Mouse (Mus musculus): Measurements from ENCODE around the gene Cd209f. TPM values are rescaled to one million over a fixed set of nuclear protein-coding genes. Genes with fewer than 3 reads are reported as not detected.

Cd209f gene
- polyA plus RNA-seq (2014; fragmentation: Illumina TruSeq; extraction: RNeasy Lipid Tissue Mini Kit (QIAGEN cat#74804); ENCODE audit: low read depth, low replicate concordance), result 2.3 TPM

DNA sequence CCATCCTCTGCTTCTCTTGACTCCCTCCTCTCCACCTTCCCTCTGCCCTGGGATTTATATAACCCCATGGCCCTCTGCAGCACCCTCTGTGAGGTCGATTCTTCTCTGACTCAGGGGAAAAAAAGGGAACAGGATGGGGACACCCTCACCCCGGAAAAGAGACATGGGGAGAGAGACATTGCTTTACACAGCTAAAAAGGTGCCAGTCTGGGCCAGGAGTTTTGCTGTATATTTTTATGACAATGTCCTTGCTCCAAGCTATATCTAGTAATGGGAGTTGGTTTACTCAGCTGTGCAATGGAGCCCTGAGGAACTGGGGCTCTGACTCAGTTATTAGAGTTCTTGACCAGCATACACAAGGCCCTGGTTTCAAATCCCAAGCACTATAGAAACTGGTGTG, at the start of gene Cd209f:
Cd209f (minus strand) TSS at position 101 of the 400 bp plus-strand sequence.

DNA sequence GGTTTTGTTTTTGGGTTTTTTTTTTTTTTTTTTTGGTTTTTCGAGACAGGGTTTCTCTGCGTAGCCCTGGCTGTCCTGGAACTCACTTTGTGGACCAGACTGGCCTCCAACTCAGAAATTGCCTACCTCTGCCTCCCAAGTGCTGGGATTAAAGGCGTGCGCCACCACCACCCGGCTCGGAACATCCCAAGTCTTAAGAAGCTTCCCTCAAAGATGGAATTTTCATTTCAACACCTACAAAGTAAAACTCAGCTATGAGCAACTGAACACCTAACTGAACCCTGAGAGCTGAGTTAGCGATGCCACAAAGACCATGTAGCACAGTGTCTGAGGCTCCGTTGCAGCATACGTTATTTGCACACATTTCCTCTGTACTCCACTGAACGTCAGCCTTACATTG, 28.2 kb upstream of the Cd209f start, which contains the start of gene Cd209g:
Cd209g (plus strand) TSS at position 301 of the 400 bp plus-strand sequence.

Other genes starting within 250 kb of the Cd209f start
- not detected for gene Cd209d, start 227.3 kb downstream of the Cd209f start, polyA plus RNA-seq (2014; fragmentation: Illumina TruSeq; extraction: RNeasy Lipid Tissue Mini Kit (QIAGEN cat#74804); ENCODE audit: low read depth, low replicate concordance)
- gene Cd209b, start 179.0 kb downstream of the Cd209f start, polyA plus RNA-seq (2014; fragmentation: Illumina TruSeq; extraction: RNeasy Lipid Tissue Mini Kit (QIAGEN cat#74804); ENCODE audit: low read depth, low replicate concordance), result 0.52 TPM
- gene Cd209c, start 151.1 kb downstream of the Cd209f start, polyA plus RNA-seq (2014; fragmentation: Illumina TruSeq; extraction: RNeasy Lipid Tissue Mini Kit (QIAGEN cat#74804); ENCODE audit: low read depth, low replicate concordance), result 0.29 TPM
- 0.42 TPM for gene Cd209g, start 28.3 kb upstream of the Cd209f start, polyA plus RNA-seq (2014; fragmentation: Illumina TruSeq; extraction: RNeasy Lipid Tissue Mini Kit (QIAGEN cat#74804); ENCODE audit: low read depth, low replicate concordance)
- gene Evi5l, start 60.7 kb upstream of the Cd209f start, polyA plus RNA-seq (2014; fragmentation: Illumina TruSeq; extraction: RNeasy Lipid Tissue Mini Kit (QIAGEN cat#74804); ENCODE audit: low read depth, low replicate concordance), result 14.8 TPM
- not detected for gene Prr36, start 111.6 kb upstream of the Cd209f start, polyA plus RNA-seq (2014; fragmentation: Illumina TruSeq; extraction: RNeasy Lipid Tissue Mini Kit (QIAGEN cat#74804); ENCODE audit: low read depth, low replicate concordance)
- gene Lrrc8e, start 121.0 kb upstream of the Cd209f start, polyA plus RNA-seq (2014; fragmentation: Illumina TruSeq; extraction: RNeasy Lipid Tissue Mini Kit (QIAGEN cat#74804); ENCODE audit: low read depth, low replicate concordance), result not detected
- gene Map2k7, start 132.9 kb upstream of the Cd209f start, polyA plus RNA-seq (2014; fragmentation: Illumina TruSeq; extraction: RNeasy Lipid Tissue Mini Kit (QIAGEN cat#74804); ENCODE audit: low read depth, low replicate concordance), result 50.7 TPM
- not detected for gene Gm49320, start 133.0 kb upstream of the Cd209f start, polyA plus RNA-seq (2014; fragmentation: Illumina TruSeq; extraction: RNeasy Lipid Tissue Mini Kit (QIAGEN cat#74804); ENCODE audit: low read depth, low replicate concordance)
- 5.3 TPM for gene Tgfbr3l, start 142.4 kb upstream of the Cd209f start, polyA plus RNA-seq (2014; fragmentation: Illumina TruSeq; extraction: RNeasy Lipid Tissue Mini Kit (QIAGEN cat#74804); ENCODE audit: low read depth, low replicate concordance)
- gene Snapc2, start 147.2 kb upstream of the Cd209f start, polyA plus RNA-seq (2014; fragmentation: Illumina TruSeq; extraction: RNeasy Lipid Tissue Mini Kit (QIAGEN cat#74804); ENCODE audit: low read depth, low replicate concordance), result 22.5 TPM
- 1.2 TPM for gene Ctxn1, start 153.4 kb upstream of the Cd209f start, polyA plus RNA-seq (2014; fragmentation: Illumina TruSeq; extraction: RNeasy Lipid Tissue Mini Kit (QIAGEN cat#74804); ENCODE audit: low read depth, low replicate concordance)
- gene Timm44, start 170.1 kb upstream of the Cd209f start, polyA plus RNA-seq (2014; fragmentation: Illumina TruSeq; extraction: RNeasy Lipid Tissue Mini Kit (QIAGEN cat#74804); ENCODE audit: low read depth, low replicate concordance), result 116 TPM
- gene Ccl25, start 219.4 kb upstream of the Cd209f start, polyA plus RNA-seq (2014; fragmentation: Illumina TruSeq; extraction: RNeasy Lipid Tissue Mini Kit (QIAGEN cat#74804); ENCODE audit: low read depth, low replicate concordance), result 2.2 TPM
- 34.5 TPM for gene Elavl1, start 219.6 kb upstream of the Cd209f start, polyA plus RNA-seq (2014; fragmentation: Illumina TruSeq; extraction: RNeasy Lipid Tissue Mini Kit (QIAGEN cat#74804); ENCODE audit: low read depth, low replicate concordance)